Mouse (Mus musculus): ENCODE results near the gene Rsg1. TPM values are rescaled to one million over a fixed set of nuclear protein-coding genes. Genes with fewer than 3 reads are reported as not detected.

The Rsg1 gene
- polyA plus RNA-seq, 1 experiment: 0.76 TPM

- TF ChIP-seq GATA1 (IDR thresholded peaks at IDR 0.05; ENCODE audit: low read length): no peak
These were observed 25.0 kb downstream of the Rsg1 start for GRCm38 (mm10) chr4:141238492-141239387.

- no peak for TF ChIP-seq GATA1 (IDR thresholded peaks at IDR 0.05; ENCODE audit: low read length)
These were observed 25.8 kb downstream of the Rsg1 start, which contains the start of gene Arhgef19 for GRCm38 (mm10) chr4:141239388-141240125. Gene Arhgef19, plus strand, starts transcription at chr4:141239499.

- TF ChIP-seq GATA1 (IDR thresholded peaks at IDR 0.05; ENCODE audit: low read length): no peak
These were observed 26.9 kb downstream of the Rsg1 start for GRCm38 (mm10) chr4:141240617-141241016.

GRCm38 (mm10) chr4:141241861-141242260, 28.1 kb downstream of the Rsg1 start:
- no peak for TF ChIP-seq GATA1 (IDR thresholded peaks at IDR 0.05; ENCODE audit: low read length)

GRCm38 (mm10) chr4:141242651-141243241, 29.0 kb downstream of the Rsg1 start:
- TF ChIP-seq GATA1 (IDR thresholded peaks at IDR 0.05; ENCODE audit: low read length): no peak

- no peak for TF ChIP-seq GATA1 (IDR thresholded peaks at IDR 0.05; ENCODE audit: low read length)
These were observed 29.9 kb downstream of the Rsg1 start for GRCm38 (mm10) chr4:141243636-141244035.

GRCm38 (mm10) chr4:141244401-141244800, 30.6 kb downstream of the Rsg1 start:
- no peak for TF ChIP-seq GATA1 (IDR thresholded peaks at IDR 0.05; ENCODE audit: low read length)

GRCm38 (mm10) chr4:141244931-141245425, 31.2 kb downstream of the Rsg1 start:
- no peak for TF ChIP-seq GATA1 (IDR thresholded peaks at IDR 0.05; ENCODE audit: low read length)

GRCm38 (mm10) chr4:141246089-141246997, 32.6 kb downstream of the Rsg1 start:
- TF ChIP-seq GATA1 (IDR thresholded peaks at IDR 0.05; ENCODE audit: low read length): no peak

GRCm38 (mm10) chr4:141246998-141247350, 33.2 kb downstream of the Rsg1 start:
- TF ChIP-seq GATA1 (IDR thresholded peaks at IDR 0.05; ENCODE audit: low read length): no peak

GRCm38 (mm10) chr4:141247776-141248613, 34.2 kb downstream of the Rsg1 start:
- no peak for TF ChIP-seq GATA1 (IDR thresholded peaks at IDR 0.05; ENCODE audit: low read length)

- no peak for TF ChIP-seq GATA1 (IDR thresholded peaks at IDR 0.05; ENCODE audit: low read length)
These were observed 34.8 kb downstream of the Rsg1 start for GRCm38 (mm10) chr4:141248614-141248978.

GRCm38 (mm10) chr4:141249383-141249782, 35.6 kb downstream of the Rsg1 start:
- no peak for TF ChIP-seq GATA1 (IDR thresholded peaks at IDR 0.05; ENCODE audit: low read length)

- TF ChIP-seq GATA1 (IDR thresholded peaks at IDR 0.05; ENCODE audit: low read length): no peak
These were observed 37.3 kb downstream of the Rsg1 start for GRCm38 (mm10) chr4:141251071-141251470.

All from G1E-ER4 (cell line).